Mouse (Mus musculus) limb, embryonic 10.5 days (tissue): ENCODE results near the gene Npepl1. TPM values are rescaled to one million over a fixed set of nuclear protein-coding genes. Genes with fewer than 3 reads are reported as not detected.

ENCODE experiments used
- DNase-seq: peaks from one replicate; pipeline ENCODE4 v3.0.0-alpha.2; 2017; ENCODE audit warnings: low spot score
- H3K27ac ChIP-seq: fragments of 300-500 bp; sonication (generic); 2 replicates; pipeline ENCODE4 v1.5.1; 2016; ENCODE audit warnings: mild to moderate bottlenecking
- H3K27me3 ChIP-seq: fragments of 300-500 bp; sonication (generic); 2 replicates; pipeline ENCODE4 v1.6.1; 2016; ENCODE audit warnings: low read depth, mild to moderate bottlenecking; ENCODE audit not compliant: poor library complexity, severe bottlenecking
- H3K36me3 ChIP-seq: fragments of 300-500 bp; sonication (generic); 2 replicates; pipeline ENCODE4 v1.6.1; 2016; ENCODE audit warnings: mild to moderate bottlenecking, moderate library complexity
- H3K4me1 ChIP-seq: fragments of 300-500 bp; sonication (generic); 2 replicates; pipeline ENCODE4 v1.6.1; 2016
- H3K4me3 ChIP-seq: fragments of 300-500 bp; sonication (generic); 2 replicates; pipeline ENCODE4 v1.5.1; 2016; ENCODE audit warnings: mild to moderate bottlenecking, moderate library complexity
- H3K9me3 ChIP-seq: fragments of 300-500 bp; sonication (generic); replicated peaks from 2 replicates; pipeline ENCODE4 v1.6.1; 2016; ENCODE audit warnings: mild to moderate bottlenecking
- WGBS: fragments of 180-500 bp; shearing (Covaris S2); methylation state at CpG from one replicate; pipeline ENCODE4 v1.1.7; 2016; 5-methylcytosine and 5-hydroxymethylcytosine counted together
- polyA plus RNA-seq: library from polyadenylated mRNA; unstranded; fragments of >200 nt; fragmentation: Nextera tagmentation; extraction: Ambion mirVana; gene quantifications from 2 replicates; pipeline ENCODE4 v1.2.1, GENCODE M21; 2016

Gene Npepl1
- polyA plus RNA-seq, 1 experiment from 2014 or later, result 36.2 TPM

DNA sequence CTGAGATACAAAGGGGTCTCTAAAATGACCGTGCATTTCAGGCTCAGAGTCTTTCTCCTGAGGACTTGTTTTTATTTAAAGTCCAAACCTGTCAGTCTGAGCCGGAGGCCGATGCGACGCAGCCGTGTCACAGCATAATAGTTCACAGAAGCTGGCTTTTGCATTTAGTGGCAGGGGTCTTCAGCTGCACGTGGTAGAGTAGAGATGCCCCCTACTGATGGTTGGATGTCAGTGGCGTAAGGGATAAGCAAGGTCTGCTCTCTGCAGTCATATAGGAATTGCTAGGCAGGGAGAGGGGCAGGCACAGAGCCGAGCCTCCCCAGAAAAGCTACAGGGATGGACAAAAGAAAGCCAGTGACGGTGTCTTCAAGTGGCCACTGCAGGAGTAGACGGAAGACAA lies 8.0 kb downstream of the Npepl1 start:
- Histone ChIP-seq H3K9me3 (no peaks in the 10 kb centered on the region), H3K4me1 (peaks cover 1% of the 10 kb centered on the region), H3K27ac (no peak overlapping the region), H3K27me3 (no peaks in the 10 kb centered on the region), H3K36me3 (peaks cover 87% of the 10 kb centered on the region), H3K4me3 (no peak overlapping the region)
- 71% methylated on average over 11 of the region's 11 CpGs for WGBS
- DNase-seq, result no peak

DNA sequence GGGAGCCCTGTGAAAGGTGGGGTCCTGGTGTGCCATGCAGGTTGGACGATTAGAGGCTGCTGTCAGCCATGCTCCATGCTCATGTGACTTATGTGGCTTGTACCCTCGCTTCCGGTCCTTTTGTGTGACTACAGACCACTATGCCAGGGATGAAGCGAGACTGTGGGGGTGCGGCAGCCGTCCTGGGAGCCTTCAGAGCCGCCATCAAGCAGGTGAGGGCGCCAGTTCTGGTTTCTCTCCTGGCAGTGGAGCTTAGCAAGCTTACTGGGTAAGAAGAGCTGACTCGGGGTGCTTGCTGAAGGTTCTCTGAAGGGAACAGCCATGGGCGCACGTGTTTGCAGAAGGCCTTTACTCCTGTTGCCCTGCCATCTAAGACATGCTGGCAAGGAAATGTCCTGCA lies 9.1 kb downstream of the Npepl1 start:
- Histone ChIP-seq H3K27ac (no peak overlapping the region), H3K4me1 (peaks cover 4% of the 10 kb centered on the region; the same call in 1 of the 2 replicates), H3K27me3 (no peaks in the 10 kb centered on the region), H3K4me3 (no peak overlapping the region), H3K36me3 (peaks cover 89% of the 10 kb centered on the region), H3K9me3 (no peaks in the 10 kb centered on the region)
- WGBS, result 93% methylated on average over 11 of the region's 11 CpGs
- DNase-seq, result no peak

DNA sequence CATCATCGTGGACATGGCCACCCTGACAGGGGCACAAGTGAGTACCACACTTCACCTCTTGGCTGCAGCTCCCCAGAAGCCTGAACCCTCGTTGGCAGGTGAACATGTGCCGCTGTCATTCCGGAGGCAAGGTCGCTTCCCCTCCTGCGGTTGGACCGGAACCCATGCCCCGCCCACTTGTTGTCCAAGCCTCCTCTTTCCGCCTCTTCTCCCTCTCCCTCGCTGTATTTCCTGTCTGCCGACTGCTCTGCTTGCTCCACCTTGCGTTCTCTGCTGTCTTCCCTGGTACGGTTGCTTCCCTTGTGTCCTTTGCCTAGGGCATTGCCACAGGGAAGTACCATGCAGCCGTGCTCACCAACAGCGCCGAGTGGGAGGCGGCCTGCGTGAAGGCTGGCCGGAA lies 10.5 kb downstream of the Npepl1 start:
- Histone ChIP-seq H3K9me3 (peaks cover 3% of the 10 kb centered on the region; the same call in 1 of the 2 replicates), H3K27ac (no peak overlapping the region), H3K36me3 (peaks cover 88% of the 10 kb centered on the region), H3K27me3 (no peaks in the 10 kb centered on the region), H3K4me1 (peaks cover 4% of the 10 kb centered on the region; the same call in 1 of the 2 replicates), H3K4me3 (no peak overlapping the region)
- no peak for DNase-seq
- 94% methylated on average over 19 of the region's 19 CpGs for whole genome bisulfite sequencing

DNA sequence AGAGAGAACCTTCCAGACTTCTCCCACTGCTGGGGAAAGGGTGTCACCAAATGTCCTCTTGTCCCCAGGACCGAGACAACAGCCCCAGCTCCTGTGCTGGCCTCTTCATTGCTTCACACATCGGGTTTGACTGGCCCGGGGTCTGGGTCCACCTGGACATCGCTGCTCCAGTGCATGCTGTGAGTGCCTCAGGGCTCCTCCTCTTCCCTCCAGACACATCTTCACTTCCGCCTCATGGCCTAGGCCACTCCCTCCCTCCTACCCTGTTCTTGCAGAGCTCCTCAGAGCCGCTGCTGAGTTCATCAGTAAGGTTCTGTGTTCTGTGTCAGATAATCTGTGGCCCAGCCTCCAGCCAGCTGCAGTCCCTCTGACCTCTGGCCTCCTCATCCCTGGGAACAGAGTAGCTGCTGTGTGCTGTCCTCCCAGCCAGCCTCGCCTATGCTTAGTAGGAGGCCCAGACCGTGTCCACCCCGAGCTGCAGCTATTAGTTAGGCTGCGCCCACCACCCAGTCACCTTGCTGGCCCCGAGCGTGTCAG lies 11.3 kb downstream of the Npepl1 start:
- Histone ChIP-seq H3K27ac (no peak overlapping the region), H3K4me1 (peaks cover 6% of the 10 kb centered on the region), H3K9me3 (peaks cover 3% of the 10 kb centered on the region; the same call in 1 of the 2 replicates), H3K4me3 (no peak overlapping the region), H3K36me3 (peaks cover 81% of the 10 kb centered on the region), H3K27me3 (no peaks in the 10 kb centered on the region)
- peak; percentile 24 for DNase-seq
- 81% methylated on average over 12 of the region's 12 CpGs for whole genome bisulfite sequencing

DNA sequence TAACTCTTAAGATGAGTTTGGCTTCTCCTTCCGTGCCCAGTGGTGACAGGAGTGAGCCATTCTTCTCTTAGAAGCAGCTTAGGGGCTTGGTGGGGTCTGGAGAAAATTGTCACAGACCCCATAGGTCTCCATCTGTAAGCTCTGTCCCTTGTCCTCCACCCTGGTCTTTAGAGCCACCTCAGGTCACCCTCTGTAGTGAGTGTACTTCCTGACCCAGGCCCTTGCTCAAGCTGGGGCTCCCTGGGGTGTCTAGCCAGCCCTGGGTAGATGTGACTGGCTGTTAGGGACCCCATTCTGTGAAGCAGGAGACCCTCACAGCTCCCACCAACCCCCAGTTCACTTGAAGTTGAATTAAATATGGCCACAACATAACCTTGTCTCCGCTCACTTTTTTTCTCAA lies 12.2 kb downstream of the Npepl1 start:
- Histone ChIP-seq H3K27me3 (no peaks in the 10 kb centered on the region), H3K9me3 (peaks cover 3% of the 10 kb centered on the region; the same call in 1 of the 2 replicates), H3K36me3 (peaks cover 73% of the 10 kb centered on the region), H3K4me1 (peaks cover 15% of the 10 kb centered on the region), H3K27ac (no peak overlapping the region), H3K4me3 (no peak overlapping the region)
- 92% methylated on average over 2 of the region's 2 CpGs for WGBS
- DNase-seq, result no peak

DNA sequence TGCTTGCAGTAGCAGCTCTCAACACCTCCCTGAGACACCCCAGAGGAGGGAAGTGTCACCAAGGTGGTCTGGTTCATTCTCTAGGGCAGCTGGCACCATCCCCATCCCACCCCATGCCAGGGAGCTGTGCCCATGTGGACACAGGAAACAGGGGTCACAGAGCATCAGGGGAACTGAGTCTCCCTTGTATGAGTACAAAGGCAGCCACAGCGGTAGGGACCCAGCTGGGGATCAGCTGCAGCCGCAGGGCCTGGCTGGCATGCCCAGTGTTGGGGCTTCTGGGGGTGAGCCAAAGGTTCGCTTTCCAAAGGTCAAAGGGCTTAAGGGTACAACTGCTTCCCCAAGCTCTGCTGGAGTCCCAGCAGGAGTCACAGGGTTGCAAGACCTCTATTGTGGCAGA lies 13.6 kb downstream of the Npepl1 start:
- peaks cover 3% of the 10 kb centered on the region; the same call in 1 of the 2 replicates for H3K9me3 ChIP-seq
- no peaks in the 10 kb centered on the region; the same call in 1 of the 2 replicates for H3K27me3 ChIP-seq
- peak; percentile 27 for DNase-seq
- no peak overlapping the region for H3K27ac ChIP-seq
- peaks cover 18% of the 10 kb centered on the region for H3K4me1 ChIP-seq
- peaks cover 67% of the 10 kb centered on the region for H3K36me3 ChIP-seq
- no peak overlapping the region for H3K4me3 ChIP-seq
- 84% methylated on average over 3 of the region's 3 CpGs for WGBS

DNA sequence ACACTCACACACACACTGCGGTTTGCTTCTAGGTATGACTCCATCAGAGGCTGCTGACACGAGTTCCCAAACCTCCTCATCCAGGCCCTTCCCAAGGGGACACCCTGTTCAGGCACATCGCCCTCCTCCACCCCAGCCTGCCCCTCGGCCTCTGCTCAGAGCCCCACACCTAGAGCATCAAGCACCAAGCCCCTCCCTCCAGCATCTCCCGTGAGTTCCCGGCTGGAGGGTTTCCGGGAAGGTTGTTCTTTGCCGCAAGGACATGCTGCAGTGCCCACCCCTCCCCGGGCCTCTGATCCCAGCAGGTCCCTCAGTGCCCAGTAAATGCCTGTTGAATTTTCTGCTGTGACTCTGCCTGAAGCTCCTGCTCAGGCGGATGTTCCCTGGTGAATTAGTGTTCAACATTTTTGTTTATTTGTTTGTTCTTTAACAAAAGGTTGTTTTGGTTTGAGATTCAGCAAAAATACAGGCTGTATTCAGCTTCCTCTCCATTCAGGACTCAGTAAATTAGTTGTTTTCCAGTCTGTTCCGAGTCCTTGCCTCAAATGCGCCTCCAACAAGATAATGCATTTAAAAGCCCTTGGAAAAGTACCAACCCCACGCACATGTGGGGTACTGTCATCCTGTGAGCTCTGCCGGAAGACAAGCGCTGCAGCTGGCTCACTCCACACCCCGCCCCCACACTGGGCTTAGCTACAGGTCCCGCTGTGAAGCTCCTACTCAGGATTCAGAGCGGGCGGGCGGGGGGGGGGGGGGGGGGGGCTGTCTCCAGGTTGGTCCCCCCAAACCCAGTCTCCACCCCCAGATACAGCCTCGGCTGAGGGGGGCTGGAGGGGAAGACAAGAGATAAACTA lies 16.6 kb downstream of the Npepl1 start:
- H3K27me3 ChIP-seq, result no peaks in the 10 kb centered on the region; the same call in 1 of the 2 replicates
- H3K4me1 ChIP-seq, result peaks cover 18% of the 10 kb centered on the region
- peak; percentile 56 for DNase-seq
- H3K4me3 ChIP-seq, result peak overlapping the region; percentile 34
- 11% methylated on average over 21 of the region's 21 CpGs for WGBS
- peak overlapping the region; percentile 77 for H3K27ac ChIP-seq
- H3K9me3 ChIP-seq, result peaks cover 3% of the 10 kb centered on the region; the same call in 1 of the 2 replicates
- H3K36me3 ChIP-seq, result peaks cover 38% of the 10 kb centered on the region

DNA sequence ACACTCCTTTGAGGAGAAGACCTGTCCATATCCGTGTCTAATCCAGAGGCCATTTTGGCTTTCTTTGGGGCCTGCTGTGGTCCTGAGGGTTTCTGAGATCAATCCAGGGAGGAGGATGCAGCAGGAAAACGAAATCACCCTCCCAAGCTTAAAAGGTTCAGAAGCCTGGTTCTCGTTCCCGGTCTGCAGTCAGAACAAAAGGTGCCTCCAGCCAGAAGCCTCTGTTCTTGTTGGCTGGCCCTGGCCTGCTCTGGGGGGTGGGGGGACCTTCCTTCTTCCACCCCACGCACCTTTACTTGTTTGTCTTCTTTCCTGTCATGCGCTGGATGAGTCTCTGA lies 17.2 kb downstream of the Npepl1 start:
- Histone ChIP-seq H3K27me3 (no peaks in the 10 kb centered on the region; the same call in 1 of the 2 replicates), H3K36me3 (peaks cover 32% of the 10 kb centered on the region), H3K9me3 (peaks cover 3% of the 10 kb centered on the region; the same call in 1 of the 2 replicates), H3K27ac (peak overlapping the region; percentile 77), H3K4me3 (peak overlapping the region; percentile 34), H3K4me1 (peaks cover 18% of the 10 kb centered on the region)
- DNase-seq, result no peak
- 31% methylated on average over 6 of the region's 6 CpGs for WGBS

DNA sequence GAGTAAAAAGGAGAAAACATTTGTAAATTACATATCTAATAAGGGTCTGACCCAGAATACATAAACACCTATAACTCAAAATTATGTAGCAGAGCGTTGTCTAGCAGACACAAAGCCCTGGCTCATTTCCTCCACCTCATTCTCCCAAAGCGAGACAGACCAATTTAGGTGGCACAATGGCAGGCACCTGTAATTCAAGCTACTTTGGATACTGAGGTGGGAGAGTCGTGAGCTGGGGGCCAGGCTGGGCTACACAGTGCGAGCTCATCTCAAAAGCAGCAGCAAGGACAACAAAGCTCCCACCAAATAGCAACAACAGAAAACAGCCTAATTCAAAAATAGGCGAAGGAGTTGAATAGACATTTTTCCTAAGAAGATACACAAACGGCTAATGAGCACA lies 18.8 kb downstream of the Npepl1 start:
- Histone ChIP-seq H3K4me1 (peaks cover 15% of the 10 kb centered on the region), H3K9me3 (peaks cover 3% of the 10 kb centered on the region; the same call in 1 of the 2 replicates), H3K36me3 (peaks cover 16% of the 10 kb centered on the region), H3K4me3 (no peak overlapping the region), H3K27ac (no peak overlapping the region), H3K27me3 (no peaks in the 10 kb centered on the region; the same call in 1 of the 2 replicates)
- no peak for DNase-seq
- 89% methylated on average over 6 of the region's 6 CpGs for WGBS

DNA sequence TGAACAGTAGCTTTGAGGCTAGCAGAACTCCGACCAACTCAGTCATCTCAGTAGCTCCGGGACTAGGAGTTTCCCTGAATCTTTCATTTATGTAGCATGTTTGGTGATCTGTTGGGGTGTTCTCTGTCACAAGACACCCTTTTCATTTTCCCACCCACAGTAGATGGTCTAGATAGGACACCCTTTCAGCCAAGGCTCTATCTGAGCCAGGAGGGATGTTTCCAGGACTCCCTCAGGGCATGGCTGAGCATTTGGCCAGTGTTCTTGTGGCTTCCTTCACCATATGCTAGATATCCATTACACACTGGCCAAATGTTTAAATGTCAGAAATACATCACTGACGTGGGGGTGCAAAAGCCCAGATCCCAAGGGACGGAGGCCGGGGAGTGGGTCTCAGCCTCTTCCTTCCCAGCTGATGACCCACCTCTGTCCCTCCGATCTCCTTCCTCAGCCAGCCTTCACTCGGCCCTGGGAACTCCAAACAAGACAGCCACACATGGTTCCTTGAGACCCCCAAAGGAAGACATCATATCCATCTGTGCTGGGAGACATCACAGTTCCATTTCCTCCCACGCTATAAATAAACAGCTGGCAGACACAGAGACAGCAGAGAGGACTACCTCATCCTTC lies 20.4 kb downstream of the Npepl1 start:
- no peak overlapping the region for H3K4me3 ChIP-seq
- no peaks in the 10 kb centered on the region for H3K9me3 ChIP-seq
- H3K4me1 ChIP-seq, result peaks cover 15% of the 10 kb centered on the region
- 85% methylated on average over 8 of the region's 8 CpGs for WGBS
- H3K27ac ChIP-seq, result no peak overlapping the region
- no peak for DNase-seq
- H3K27me3 ChIP-seq, result no peaks in the 10 kb centered on the region; the same call in 1 of the 2 replicates
- no peaks in the 10 kb centered on the region for H3K36me3 ChIP-seq

DNA sequence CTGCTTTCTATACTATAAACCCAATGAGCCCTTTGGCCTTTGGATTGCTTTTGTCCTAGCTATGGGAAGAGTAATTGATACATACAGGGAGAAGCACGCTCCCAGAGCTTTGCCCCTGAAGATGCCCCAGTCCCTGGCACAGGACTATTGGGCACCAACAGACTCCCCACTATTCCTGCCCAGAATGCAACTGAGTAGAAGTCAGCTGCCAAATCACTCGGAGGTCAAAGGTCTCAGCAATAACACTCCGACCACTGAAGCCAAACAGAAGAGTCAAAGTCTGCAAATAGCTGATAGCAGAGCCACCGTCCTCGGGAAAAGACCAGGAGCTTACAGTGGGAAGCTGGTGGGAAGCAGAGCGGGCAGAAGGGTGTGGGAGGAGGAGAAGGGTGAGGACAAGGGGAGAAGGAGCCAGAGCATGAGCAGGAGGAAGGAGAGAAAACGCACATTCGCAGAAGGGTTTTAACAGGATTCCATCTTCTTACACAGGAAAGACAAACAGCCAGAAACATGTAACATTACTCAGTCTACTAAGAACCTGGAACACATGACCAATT lies 22.3 kb downstream of the Npepl1 start:
- Histone ChIP-seq H3K4me3 (no peak overlapping the region), H3K27me3 (no peaks in the 10 kb centered on the region; the same call in 1 of the 2 replicates), H3K9me3 (no peaks in the 10 kb centered on the region), H3K27ac (no peak overlapping the region), H3K36me3 (no peaks in the 10 kb centered on the region), H3K4me1 (peaks cover 2% of the 10 kb centered on the region)
- no peak for DNase-seq
- WGBS, result 86% methylated on average over 8 of the region's 8 CpGs

DNA sequence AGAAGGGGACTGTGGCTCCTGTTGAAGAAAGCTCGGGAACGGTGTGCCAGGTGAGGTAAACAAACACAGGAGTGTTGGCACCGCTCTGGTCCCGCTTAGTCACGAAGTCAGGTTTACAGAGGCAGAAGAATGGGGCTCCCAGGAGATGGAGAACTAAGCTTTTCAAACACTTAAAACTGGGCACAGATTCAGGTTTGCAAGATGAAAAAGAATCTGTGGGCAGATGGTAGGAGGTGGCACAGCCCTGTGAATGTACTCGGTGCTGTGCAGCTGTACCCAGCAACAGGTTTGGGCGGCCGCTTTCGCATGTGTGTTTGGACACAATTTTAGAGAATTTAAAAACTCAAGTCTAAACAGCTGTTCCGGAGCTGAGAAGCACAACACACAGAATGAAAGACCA lies 48.9 kb downstream of the Npepl1 start:
- DNase-seq, result no peak
- Histone ChIP-seq H3K4me3 (no peak overlapping the region), H3K9me3 (no peaks in the 10 kb centered on the region), H3K27ac (no peak overlapping the region), H3K27me3 (no peaks in the 10 kb centered on the region), H3K4me1 (no peaks in the 10 kb centered on the region), H3K36me3 (no peaks in the 10 kb centered on the region)
- WGBS, result 94% methylated on average over 10 of the region's 10 CpGs

DNA sequence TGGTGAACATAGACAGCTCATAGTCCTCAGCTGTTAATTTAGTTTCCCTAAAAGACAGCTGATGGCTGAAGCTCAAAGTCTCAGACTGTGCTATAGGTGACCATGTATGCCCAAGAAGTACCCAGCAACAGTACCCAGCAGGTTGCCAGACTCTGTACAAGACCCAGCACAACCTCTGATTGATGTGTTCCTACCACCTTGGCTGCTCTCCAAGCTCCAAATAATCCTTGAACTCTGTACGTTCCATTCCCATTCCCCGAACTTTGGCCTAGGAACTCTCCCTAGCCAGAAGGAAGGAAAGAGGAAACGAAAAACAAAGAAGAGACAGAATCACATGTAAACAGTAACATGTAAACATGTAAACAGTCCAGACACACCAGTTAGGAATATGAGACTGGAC lies 50.3 kb downstream of the Npepl1 start:
- H3K4me3 ChIP-seq, result no peak overlapping the region
- no peak overlapping the region for H3K27ac ChIP-seq
- WGBS, result 85% methylated on average over 3 of the region's 3 CpGs
- no peaks in the 10 kb centered on the region for H3K4me1 ChIP-seq
- no peaks in the 10 kb centered on the region for H3K9me3 ChIP-seq
- no peaks in the 10 kb centered on the region for H3K27me3 ChIP-seq
- DNase-seq, result no peak
- no peaks in the 10 kb centered on the region for H3K36me3 ChIP-seq
